Mouse (Mus musculus) CH12.LX (cell line): ENCODE results near the gene Hist1h4a. TPM values are rescaled to one million over a fixed set of nuclear protein-coding genes. Genes with fewer than 3 reads are reported as not detected.

Experiments used
- DNase-seq: peaks from one replicate; pipeline ENCODE4 v3.0.0-alpha.2; 2013; ENCODE audit errors: extremely low read depth
- H3K27ac ChIP-seq: 2 replicates; pipeline ENCODE4 v1.5.1; 2012; ENCODE audit warnings: low read depth, mild to moderate bottlenecking, control low read depth, moderate library complexity; ENCODE audit not compliant: insufficient read depth
- H3K27me3 ChIP-seq: replicated peaks from 2 replicates; pipeline ENCODE3; 2012; ENCODE audit warnings: inconsistent platforms
- H3K36me3 ChIP-seq, 2 experiments: replicated peaks in 1 of 2; 2 replicates each; pipeline versions ENCODE3 to v1.6.1; 2012; ENCODE audit warnings: inconsistent platforms in 1 of 2, low read length in 1 of 2, mild to moderate bottlenecking in 1 of 2, mixed read lengths in 1 of 2, moderate library complexity in 1 of 2; ENCODE audit not compliant: control insufficient read depth in 1 of 2, insufficient read depth in 1 of 2
- H3K4me1 ChIP-seq, 2 experiments: 2 replicates each; pipeline ENCODE4 v1.6.1; 2012; ENCODE audit warnings: inconsistent platforms in 1 of 2, moderate library complexity in 1 of 2; ENCODE audit not compliant: insufficient read depth in 2 of 2, control insufficient read depth in 1 of 2
- H3K4me2 ChIP-seq: 2 replicates; pipeline ENCODE4 v1.6.1; 2012; ENCODE audit warnings: low read depth, mild to moderate bottlenecking, control low read depth; ENCODE audit not compliant: poor library complexity, insufficient read depth, severe bottlenecking
- H3K4me3 ChIP-seq, 3 experiments: fragments of 150-350 bp in 1 of 3; sonication (generic) in 1 of 3; replicated peaks in 1 of 3; 2 replicates each; pipeline versions ENCODE3 to v1.5.1; 2011 to 2012; ENCODE audit warnings: low read depth in 2 of 3, low read length in 2 of 3, mild to moderate bottlenecking in 2 of 3, moderate library complexity in 2 of 3, control low read depth in 1 of 3, improper control_type of control experiment in 1 of 3, inconsistent platforms in 1 of 3, mixed read lengths in 1 of 3; ENCODE audit not compliant: poor library complexity in 1 of 3
- H3K79me2 ChIP-seq: replicated peaks from 2 replicates; pipeline ENCODE4 v1.6.1; 2012; ENCODE audit warnings: mild to moderate bottlenecking, moderate library complexity; ENCODE audit not compliant: control insufficient read depth, poor library complexity, insufficient read depth, severe bottlenecking; ENCODE audit errors: extremely low read depth
- H3K9ac ChIP-seq: 2 replicates; pipeline ENCODE4 v1.6.1; 2012; ENCODE audit warnings: low read depth, mild to moderate bottlenecking, control low read depth, moderate library complexity; ENCODE audit not compliant: insufficient read depth
- H3K9me3 ChIP-seq: replicated peaks from 2 replicates; pipeline ENCODE3; 2012; ENCODE audit warnings: low read length, inconsistent platforms, mixed read lengths
- BHLHE40 ChIP-seq: IDR thresholded peaks from 2 replicates; pipeline ENCODE4 v1.6.1; 2011; ENCODE audit warnings: mild to moderate bottlenecking, low read depth, low read length, improper control_type of control experiment
- CHD2 ChIP-seq: IDR thresholded peaks from 2 replicates; pipeline ENCODE4 v1.6.1; 2011; ENCODE audit warnings: low read length, improper control_type of control experiment
- ELF1 ChIP-seq: IDR thresholded peaks from 2 replicates; pipeline ENCODE4 v1.6.1; 2014; ENCODE audit warnings: low read depth, mild to moderate bottlenecking, inconsistent platforms, low read length, improper control_type of control experiment
- ETS1 ChIP-seq: conservative IDR thresholded peaks from 2 replicates; pipeline ENCODE4 v1.6.1; 2012; ENCODE audit warnings: low read depth, mild to moderate bottlenecking, inconsistent platforms, low read length, improper control_type of control experiment, moderate library complexity
- HCFC1 ChIP-seq: IDR thresholded peaks from 2 replicates; pipeline ENCODE4 v1.6.1; 2012; ENCODE audit warnings: low read depth, mild to moderate bottlenecking, inconsistent platforms, low read length, improper control_type of control experiment
- IRF4 ChIP-seq: IDR thresholded peaks from 2 replicates; pipeline ENCODE4 v1.6.1; 2014; ENCODE audit warnings: low read depth, mild to moderate bottlenecking, inconsistent platforms, low read length, improper control_type of control experiment
- JUND ChIP-seq: conservative IDR thresholded peaks from 2 replicates; pipeline ENCODE4 v1.6.1; 2011; ENCODE audit warnings: low read depth, low read length, improper control_type of control experiment
- KAT2A ChIP-seq: IDR thresholded peaks from 2 replicates; pipeline ENCODE4 v1.6.1; 2012; ENCODE audit warnings: low read length, improper control_type of control experiment, inconsistent platforms; ENCODE audit not compliant: insufficient replicate concordance
- MXI1 ChIP-seq: IDR thresholded peaks from 2 replicates; pipeline ENCODE4 v1.6.1; 2011; ENCODE audit warnings: mild to moderate bottlenecking, low read depth, low read length, improper control_type of control experiment
- MYC ChIP-seq: IDR thresholded peaks from 2 replicates; pipeline ENCODE4 v1.6.1; 2011; ENCODE audit warnings: low read depth, mild to moderate bottlenecking, improper control_type of control experiment, low read length
- NELFE ChIP-seq: IDR thresholded peaks from 2 replicates; pipeline ENCODE4 v1.6.1; 2011; ENCODE audit warnings: low read depth, low read length, improper control_type of control experiment
- POLR2AphosphoS2 ChIP-seq: IDR thresholded peaks from 2 replicates; pipeline ENCODE4 v1.6.1; 2011; ENCODE audit warnings: low read depth, low read length, improper control_type of control experiment
- RAD21 ChIP-seq: IDR thresholded peaks from 2 replicates; pipeline ENCODE4 v1.6.1; 2011; ENCODE audit warnings: low read depth, mild to moderate bottlenecking, low read length, improper control_type of control experiment, moderate library complexity
- RCOR1 ChIP-seq: conservative IDR thresholded peaks from 2 replicates; pipeline ENCODE4 v1.6.1; 2012; ENCODE audit warnings: low read depth, mild to moderate bottlenecking, inconsistent platforms, low read length, improper control_type of control experiment
- SMC3 ChIP-seq: IDR thresholded peaks from 2 replicates; pipeline ENCODE4 v1.6.1; 2011; ENCODE audit warnings: low read depth, low read length, improper control_type of control experiment
- TBP ChIP-seq: conservative IDR thresholded peaks from 2 replicates; pipeline ENCODE4 v1.6.1; 2011; ENCODE audit warnings: low read depth, low read length, improper control_type of control experiment
- dilution Hi-C: fragments of 300-500 bp; cut with MboI; formaldehyde crosslinking; loops from 2 replicates; pipeline ENCODE4 v1.14.3; 2020; ENCODE audit warnings: low sequenced_read_pairs; ENCODE audit not compliant: extremely low pct_unique_long_range_greater_than_20kb, extremely low pct_ligation_motif_present
- in situ Hi-C: fragments of 300-500 bp; cut with MboI; formaldehyde crosslinking; loops from 3 replicates; pipeline ENCODE4 v1.14.3; 2019; ENCODE audit warnings: low sequenced_read_pairs, low pct_ligation_motif_present, low pct_unique_long_range_greater_than_20kb, mixed read lengths
- polyA plus RNA-seq: library from polyadenylated mRNA; unstranded; fragments of >175 nt; gene quantifications from 2 replicates; pipeline ENCODE4 v1.2.1, GENCODE M21; 2012; ENCODE audit warnings: low read depth; ENCODE audit not compliant: insufficient read length
- total RNA-seq, 2 experiments: library from RNA; depleted of rRNA; stranded (reverse); fragments of 300-350 nt in 1 of 2; fragments of >200 nt in 1 of 2; gene quantifications; 2 replicates each; pipeline ENCODE4 v1.2.3; 2012 to 2014

Gene Hist1h4a
- total and polyA plus RNA-seq, 3 experiments = 4.4 to 1,215 (median 18.4) TPM

DNA sequence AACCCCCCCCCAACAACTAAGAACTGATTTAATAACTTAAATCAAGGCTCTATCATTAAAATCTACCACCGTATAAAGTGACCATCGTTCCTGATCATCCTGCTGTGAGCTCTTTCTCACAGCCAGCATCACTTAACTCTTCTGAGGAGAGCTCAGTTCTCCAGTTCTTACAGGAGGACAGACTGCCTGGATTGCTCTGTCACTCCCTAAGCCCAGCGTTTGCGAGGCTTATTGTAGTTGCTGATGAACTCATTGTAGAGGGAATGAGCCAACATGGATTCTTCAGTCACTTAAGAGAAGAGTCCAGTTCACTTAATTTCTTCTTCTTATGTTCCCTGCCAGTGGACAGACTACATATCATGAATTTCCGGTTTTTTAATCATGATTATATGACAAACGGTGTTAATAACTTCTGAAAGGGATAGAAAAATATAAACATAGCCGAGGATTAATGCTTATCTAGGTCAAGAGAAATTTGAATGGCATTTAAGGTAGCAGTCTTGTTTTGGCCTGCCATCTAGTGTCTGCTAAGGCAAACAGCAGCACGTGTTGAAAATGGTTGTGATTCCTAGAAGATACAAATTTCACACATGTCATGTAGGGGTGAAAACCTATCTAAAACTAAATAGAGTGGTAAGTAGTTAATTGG is 28.8 kb downstream of the Hist1h4a start (continued):
- TF ChIP-seq TBP = no peak
- TF ChIP-seq, all 38 proteins: peak for 8

- H3K4me3 ChIP-seq = no peak overlapping the region
- H3K36me3 ChIP-seq = no peaks in the 10 kb centered on the region
- dilution Hi-C loops (no loop called here), in situ Hi-C loops (no loop called here)
- no peak overlapping the region for H3K9ac ChIP-seq
- H3K27me3 ChIP-seq = no peaks in the 10 kb centered on the region
- DNase-seq = no peak
- no peaks in the 10 kb centered on the region for H3K9me3 ChIP-seq
- no peaks in the 10 kb centered on the region for H3K4me1 ChIP-seq
- TF ChIP-seq RAD21 (no peak), JUND (no peak), MYC (no peak), MXI1 (no peak), SMC3 (no peak), BHLHE40 (no peak), CHD2 (no peak), RCOR1 (no peak), ETS1 (no peak), POLR2AphosphoS2 (no peak), HCFC1 (no peak)
- H3K27ac ChIP-seq = no peak overlapping the region
- H3K79me2 ChIP-seq = no peaks in the 10 kb centered on the region
- H3K4me2 ChIP-seq = no peak overlapping the region
These were observed 30.6 kb downstream of the Hist1h4a start for GRCm38 (mm10) chr13:23730479-23730878.

DNA sequence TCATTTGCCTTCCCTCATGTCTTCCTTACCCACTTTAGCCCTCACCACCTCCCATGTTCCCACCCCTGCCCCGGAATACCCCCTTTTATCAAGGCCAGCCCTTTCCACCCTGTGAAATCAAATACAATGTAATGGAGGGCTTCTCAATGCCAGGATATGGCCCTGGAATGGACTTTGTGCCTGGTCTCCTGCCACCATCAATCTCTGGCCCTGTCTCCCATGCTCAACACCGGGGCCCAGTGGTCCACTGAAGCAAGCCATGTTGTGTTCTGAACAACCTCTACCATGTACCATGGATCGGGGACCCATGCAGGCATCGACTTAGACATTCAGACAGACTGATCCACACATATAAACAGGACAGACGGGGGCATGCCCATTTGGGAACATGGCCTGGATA is 31.3 kb downstream of the Hist1h4a start:
- H3K9me3 ChIP-seq = no peaks in the 10 kb centered on the region
- no peak overlapping the region for H3K9ac ChIP-seq
- no peak overlapping the region for H3K4me3 ChIP-seq
- no peaks in the 10 kb centered on the region for H3K36me3 ChIP-seq
- dilution Hi-C loops = no loop called here
- TF ChIP-seq IRF4 (no peak), ELF1 (no peak), KAT2A (no peak), NELFE (no peak)
- no peaks in the 10 kb centered on the region for H3K27me3 ChIP-seq
- in situ Hi-C loops = loop anchor here (10.0 kb wide), 1 partner anchor 95 kb away; no protein-coding TSS in a partner anchor
- no peak overlapping the region for H3K4me2 ChIP-seq
- no peaks in the 10 kb centered on the region for H3K4me1 ChIP-seq
- no peak overlapping the region for H3K27ac ChIP-seq
- no peak for DNase-seq
- no peaks in the 10 kb centered on the region for H3K79me2 ChIP-seq
